Mouse (Mus musculus): ENCODE measurements around the gene 4921524J17Rik.
A peak's percentile ranks its signal among the peaks of the same experiment; 100 is the strongest.

The 4921524J17Rik gene

DNA sequence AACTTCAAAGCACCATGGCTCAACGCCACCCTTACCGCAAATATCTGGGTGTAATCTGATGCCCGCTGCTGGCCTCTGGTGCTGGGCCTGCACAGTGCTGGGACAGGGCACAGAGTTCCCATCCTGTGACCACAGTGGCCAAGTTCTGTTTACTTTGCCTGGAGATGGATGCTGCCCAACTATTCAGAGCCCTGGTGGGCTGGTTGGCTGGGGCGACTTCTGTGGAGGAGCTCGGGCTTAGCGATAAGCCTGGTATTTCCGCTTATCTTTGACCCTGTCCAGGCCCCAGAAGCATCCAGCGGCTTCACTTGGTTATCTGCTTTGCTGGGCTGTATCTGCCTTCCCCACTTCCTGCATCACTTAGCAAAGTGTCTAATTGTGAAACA, 51.8 kb downstream of the 4921524J17Rik start:
- DNase-seq (ENCODE audit: low read depth) = peak; percentile 82

DNA sequence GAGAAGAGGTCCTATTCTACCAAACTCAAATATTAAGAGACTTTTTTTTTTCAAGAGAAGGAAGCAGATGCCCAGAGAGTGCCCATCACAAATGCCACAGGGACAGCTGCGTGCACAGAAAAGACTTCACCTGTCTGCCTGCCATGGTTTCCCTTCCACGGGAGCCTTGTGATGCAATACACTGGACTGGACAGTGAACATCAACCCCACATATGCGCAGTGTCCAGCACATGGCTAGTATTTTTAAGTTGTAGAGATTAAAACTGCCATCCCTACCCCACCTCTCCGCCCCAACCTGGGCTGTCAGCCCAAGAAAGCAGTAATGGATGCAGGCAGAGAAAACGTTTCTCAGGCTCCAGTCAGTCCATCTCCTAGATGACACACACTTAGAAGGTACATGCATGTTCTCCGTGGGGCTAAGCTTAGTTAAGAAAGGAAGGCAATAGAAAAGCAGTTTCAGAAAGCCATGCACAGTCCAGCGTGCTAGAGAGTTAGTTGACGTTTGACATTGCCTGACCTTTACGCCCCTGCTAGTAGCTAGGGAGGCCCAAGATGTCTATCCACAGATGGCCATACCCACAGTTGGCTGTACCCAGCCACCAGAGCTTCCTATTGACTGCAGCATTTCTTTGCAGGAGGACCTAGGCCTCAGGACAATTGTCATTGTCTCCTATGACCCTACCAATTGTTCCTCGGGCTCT, 52.4 kb downstream of the 4921524J17Rik start:
- DNase-seq (ENCODE audit: low read depth) = no peak

DNA sequence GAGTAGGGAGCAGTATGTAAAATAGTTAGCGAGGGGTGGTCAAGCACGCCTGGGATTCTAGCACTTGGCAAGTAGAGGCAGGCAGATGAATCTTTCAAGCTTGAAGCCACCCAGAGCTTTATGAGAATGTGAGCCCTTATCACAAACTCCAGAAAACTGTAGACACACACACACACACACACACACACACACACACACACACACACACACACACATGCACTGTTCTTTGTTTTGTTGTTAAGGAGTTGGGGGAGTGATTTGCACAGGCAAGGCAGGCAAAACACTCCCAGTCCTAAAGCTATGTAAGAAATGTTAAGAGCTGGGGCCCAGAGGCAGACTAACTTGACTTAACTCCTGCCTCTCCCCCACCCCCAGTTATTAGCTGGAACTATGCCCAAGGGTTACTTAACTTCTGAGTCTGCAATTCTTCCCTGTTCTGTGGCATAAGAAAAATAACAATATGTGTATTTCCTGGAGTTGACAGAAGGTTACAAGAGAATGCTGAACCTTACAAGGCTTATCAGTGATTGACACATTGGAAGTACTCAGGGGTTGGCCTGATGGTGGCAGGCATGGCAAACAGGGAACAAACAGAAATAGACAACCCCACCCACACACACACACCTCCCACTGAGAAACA, 53.4 kb downstream of the 4921524J17Rik start:
- peak; percentile 89 for DNase-seq (ENCODE audit: low read depth)

DNA sequence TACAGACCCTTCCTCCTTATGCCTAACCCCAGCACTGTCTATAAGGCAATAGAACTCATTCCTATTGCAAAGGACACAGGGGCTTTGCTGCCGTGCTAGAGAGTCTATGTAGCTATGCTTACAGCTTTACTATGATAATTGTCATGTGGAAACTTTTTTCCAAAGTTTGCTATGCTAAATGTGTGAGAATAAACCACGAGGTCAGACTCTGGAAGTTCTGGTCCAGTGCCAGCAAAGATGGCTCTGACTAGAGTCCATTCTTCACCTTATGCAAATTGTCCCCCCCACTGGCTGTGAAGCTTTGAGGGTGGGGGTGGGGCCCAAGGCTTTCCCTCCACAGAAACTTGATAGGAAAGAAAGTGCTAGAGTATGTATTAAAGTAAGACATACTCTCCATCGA, 56.1 kb downstream of the 4921524J17Rik start:
- DNase-seq (ENCODE audit: low read depth) = no peak

DNA sequence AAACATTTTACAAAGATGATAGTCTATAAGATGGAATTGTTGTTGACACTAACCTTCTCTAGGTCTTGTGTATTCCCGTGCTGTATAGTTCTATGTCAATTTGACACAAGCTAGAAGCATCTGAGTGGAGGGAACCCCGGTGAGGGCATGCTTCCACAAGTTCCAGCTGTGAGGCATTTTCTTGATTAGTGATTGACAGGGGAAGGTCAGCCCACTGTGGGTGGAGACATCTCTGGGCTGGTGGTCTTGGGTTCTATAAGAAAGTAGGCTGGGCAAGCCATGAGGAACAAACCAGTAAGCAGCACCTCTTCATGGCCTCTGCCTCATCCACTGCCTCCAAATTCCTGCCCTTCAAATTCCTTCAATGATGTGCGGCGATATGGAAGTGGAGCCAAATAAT, 58.3 kb downstream of the 4921524J17Rik start:
- DNase-seq (ENCODE audit: low read depth) = no peak

GRCm38 (mm10) chr8:85373435-85374039, 59.1 kb downstream of the 4921524J17Rik start:
- no peak for DNase-seq (ENCODE audit: low read depth)

- no peak for DNase-seq (ENCODE audit: low read depth)
These were observed 60.2 kb downstream of the 4921524J17Rik start for GRCm38 (mm10) chr8:85372465-85372839.

DNA sequence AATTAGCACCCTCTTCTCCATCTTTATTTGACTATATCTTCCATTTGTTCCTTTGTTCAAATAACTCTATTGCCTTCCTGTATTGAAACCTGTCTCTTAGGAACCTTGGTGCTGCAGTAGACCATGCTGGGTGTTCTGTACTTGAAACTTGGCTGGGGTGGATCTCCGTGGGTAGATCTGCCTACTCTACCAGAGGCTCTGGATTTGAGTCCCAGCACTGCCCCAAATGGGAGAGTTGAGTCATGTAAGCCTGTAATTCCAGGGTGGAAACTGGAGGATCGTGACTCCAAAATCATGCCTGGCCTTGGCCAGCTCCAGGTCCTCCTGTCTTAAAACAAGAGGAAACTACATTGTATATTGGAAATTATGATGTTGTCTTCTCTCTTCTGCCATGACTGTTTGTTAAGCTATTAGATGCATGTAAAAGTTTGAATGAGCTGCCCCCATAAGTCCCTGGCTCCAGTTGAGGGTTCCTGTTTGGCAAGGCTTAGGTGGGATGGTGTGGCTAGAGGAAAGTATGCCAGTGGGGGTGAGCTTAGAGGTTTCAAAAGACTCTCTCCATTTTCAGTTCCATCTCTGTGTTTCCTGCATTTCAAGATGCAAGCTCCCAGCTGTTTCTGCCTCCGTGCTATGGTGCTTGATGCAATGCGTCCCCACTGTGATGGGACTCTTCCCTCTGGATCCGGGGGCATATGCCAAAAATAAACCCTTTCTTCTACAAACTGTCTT, 60.7 kb downstream of the 4921524J17Rik start:
- DNase-seq (ENCODE audit: low read depth) = no peak

- DNase-seq (ENCODE audit: low read depth) = no peak
These were observed 67.5 kb downstream of the 4921524J17Rik start for GRCm38 (mm10) chr8:85365176-85365575.

DNA sequence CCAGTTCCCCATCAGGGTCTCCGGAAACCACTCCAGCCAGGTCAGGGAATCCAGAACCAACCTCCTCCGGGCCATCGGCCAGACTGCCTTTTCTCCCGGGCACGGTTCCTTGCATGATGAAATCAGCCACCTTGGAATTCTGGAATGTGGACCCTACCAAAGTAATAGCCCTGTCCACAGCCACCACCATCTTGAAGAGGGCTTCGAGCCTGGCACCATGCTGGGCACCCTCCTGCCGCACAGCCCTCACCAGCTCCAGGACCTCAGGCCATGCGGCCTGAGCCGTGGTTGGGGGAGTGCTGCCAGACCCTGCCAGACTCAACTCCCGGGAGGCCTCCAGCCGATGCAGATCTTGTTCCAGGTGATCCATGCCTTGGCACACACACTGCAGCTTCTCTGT, 68.0 kb downstream of the 4921524J17Rik start:
- DNase-seq (ENCODE audit: low read depth) = no peak

DNA sequence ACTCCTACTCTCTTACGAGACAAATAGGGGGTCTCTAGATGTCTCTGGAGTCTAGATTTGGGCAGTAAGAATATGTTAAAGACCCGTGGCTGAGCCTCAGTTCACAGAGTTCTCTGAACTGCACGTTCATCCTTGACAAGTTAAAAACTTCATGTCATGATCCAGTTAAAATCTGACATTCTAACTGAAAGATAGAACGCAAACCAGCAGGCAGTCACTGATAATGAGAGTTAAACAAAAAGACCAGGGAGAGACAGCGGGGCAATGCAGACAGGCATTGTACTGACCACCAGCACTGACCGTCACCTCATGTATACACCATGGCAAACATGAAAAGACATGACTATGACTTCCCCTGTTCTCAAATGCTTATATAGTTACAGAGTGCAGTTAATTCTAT, 69.2 kb downstream of the 4921524J17Rik start:
- peak; percentile 59 for DNase-seq (ENCODE audit: low read depth)

- DNase-seq (ENCODE audit: low read depth) = no peak
These were observed 70.4 kb downstream of the 4921524J17Rik start for GRCm38 (mm10) chr8:85362211-85362610.

Measured in c-Kit-positive CD71-positive TER-119-negative erythroid progenitor cells, embryonic 14.5 days (primary cell).